In the genomic region with DNA sequence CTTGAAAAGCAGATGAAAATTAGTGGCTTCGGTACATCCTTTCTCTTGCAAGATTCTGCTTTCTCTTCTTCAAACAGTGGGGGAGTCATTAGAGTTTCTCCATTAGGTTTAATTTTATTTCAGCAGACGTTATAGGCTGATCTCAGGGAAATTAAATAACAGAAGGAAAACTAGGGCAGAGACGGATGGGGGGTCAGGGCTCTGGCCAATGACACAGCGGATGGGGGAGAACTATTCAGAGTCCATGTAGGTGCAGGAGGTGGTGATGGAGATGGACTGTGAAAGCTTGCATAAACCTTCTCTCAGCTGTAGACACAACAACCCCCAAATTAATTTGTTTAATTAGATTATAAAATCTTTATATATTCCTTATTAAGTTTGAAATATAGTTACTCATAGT, we compare ENCODE assay signal across 17 mouse cellular contexts. TPM values are rescaled to one million over a fixed set of nuclear protein-coding genes. Genes with fewer than 3 reads are reported as not detected.
DNase-seq lines count a peak whose midpoint lies in the region; TF ChIP-seq lines count a peak whose summit lies in the region.
"Had no signal": no experiment of that assay in that cellular context is flagged by ENCODE, and none has a peak within 500 bp of the region (broad histone marks: within the 10 kb centered on the region; RNA-seq: fewer than 3 reads in every experiment).

No protein-coding gene starts in this region.

- DNase-seq in cerebellum, adult 11-12 months, result peak; percentile 83
- peak; percentile 64 for DNase-seq in cerebellum, adult 8-10 months
- DNase-seq in cerebellum, postnatal 14 days, result peak; percentile 61 to 67
- no peak for DNase-seq in gastrocnemius, adult 8-10 months (ENCODE audit: low spot score in 2 of 2)
- DNase-seq in Muller cell, postnatal 12 days (ENCODE audit: inconsistent ontology term), result no peak
- DNase-seq in thymus, adult 2 months, result no peak
- DNase-seq: adrenal gland, postnatal 10 days; forebrain, postnatal 0 days; gastrocnemius, postnatal 36 days; heart, adult 11 months; heart, postnatal 10 days; kidney, adult 11 months had no signal

- H3K36me3 ChIP-seq in thymus, adult 2 months (ENCODE audit: control insufficient read depth, insufficient read depth, low read length), result no peaks in the 10 kb centered on the region
- H3K36me3 ChIP-seq: embryonic facial prominence, embryonic 10.5 days; heart, embryonic 10.5 days; hindbrain, embryonic 13.5 days had no signal

- H3K27ac ChIP-seq in thymus, adult 2 months (ENCODE audit: control insufficient read depth, insufficient read depth, low read length), result no peak overlapping the region
- H3K27ac ChIP-seq: embryonic facial prominence, embryonic 10.5 days; forebrain, embryonic 13.5 days; heart, embryonic 10.5 days; hindbrain, embryonic 13.5 days; hindbrain, postnatal 0 days had no signal

- no peaks in the 10 kb centered on the region for H3K4me1 ChIP-seq in thymus, adult 2 months (replicated peaks; ENCODE audit: control insufficient read depth, insufficient read depth, low read length)
- H3K4me1 ChIP-seq: embryonic facial prominence, embryonic 10.5 days; forebrain, embryonic 13.5 days had no signal

- WGBS in thymus, adult 2 months, result 99% methylated on average over 4 of the region's 4 CpGs

- no peak for TF ChIP-seq POLR2A in thymus, adult 2 months (IDR thresholded peaks at IDR 0.05; ENCODE audit: control insufficient read depth, extremely low read depth, insufficient read depth, low read length, poor library complexity)

- no peak for TF ChIP-seq CTCF in thymus, adult 2 months (IDR thresholded peaks at IDR 0.05; ENCODE audit: borderline replicate concordance, control insufficient read depth, extremely low read depth, insufficient read depth, low read length, poor library complexity)

- no peak overlapping the region for H3K4me3 ChIP-seq in thymus, adult 2 months (ENCODE audit: control insufficient read depth, insufficient read depth, low read length)
- H3K4me3 ChIP-seq: embryonic facial prominence, embryonic 10.5 days; forebrain, embryonic 13.5 days; heart, embryonic 10.5 days; hindbrain, embryonic 13.5 days had no signal

- no peaks in the 10 kb centered on the region for H3K27me3 ChIP-seq in thymus, adult 2 months (ENCODE audit: control insufficient read depth, insufficient read depth, low read length)
- H3K27me3 ChIP-seq: forebrain, embryonic 13.5 days; hindbrain, embryonic 13.5 days had no signal

RNA-seq across cellular contexts. Expression of gene Slc44a1, which starts 20.8 kb away (rescaled TPM):
- 10 to 100 TPM; 14.7 to 21.4 (median 18.0) TPM for total RNA-seq in gastrocnemius, adult 8-10 months (2022)
- 17.8 and 18.1 TPM in 2 replicates for polyA plus RNA-seq in thymus, adult 2 months (2012; rRNA removed)

Comparison
In these comparisons a context has a peak if more than half of its experiments do, and no peak if none do; other contexts are left out.
1. DNase-seq: peak in cerebellum, adult 11-12 months (single experiment), cerebellum, adult 8-10 months (single experiment) and cerebellum, postnatal 14 days (2 of 2); none in gastrocnemius, adult 8-10 months (0 of 2), Muller cell, postnatal 12 days (single experiment) and thymus, adult 2 months (single experiment).